Mouse (Mus musculus): Measurements from ENCODE around the gene Opcml. TPM values are rescaled to one million over a fixed set of nuclear protein-coding genes. Genes with fewer than 3 reads are reported as not detected.

Opcml gene
- polyA plus RNA-seq, 1 experiment from 2014 or later: 3.8 TPM

- no peaks in the 10 kb centered on the region for H3K36me3 ChIP-seq
- no peak overlapping the region for H3K27ac ChIP-seq
- H3K4me2 ChIP-seq (replicated peaks): no peak overlapping the region
- WGBS: 62% methylated on average over 4 of the region's 4 CpGs
- no peaks in the 10 kb centered on the region for H3K27me3 ChIP-seq
- 0 out of 2 replicates have a peak, but pooled peaks cover 2% of the 10 kb centered on the region for H3K4me1 ChIP-seq
- no peak for ATAC-seq (ENCODE audit: insufficient number of reproducible peaks, insufficient read depth, low FRiP score, low TSS enrichment)
- H3K4me3 ChIP-seq: no peak overlapping the region
- H3K9ac ChIP-seq: no peak overlapping the region; the same call in 1 of the 2 replicates
- H3K9me3 ChIP-seq: no peaks in the 10 kb centered on the region
Measured at GRCm38 (mm10) chr9:28783834-28784233, 993.3 kb downstream of the Opcml start.

- H3K4me3 ChIP-seq: no peak overlapping the region
- H3K36me3 ChIP-seq: no peaks in the 10 kb centered on the region
- H3K9me3 ChIP-seq: no peaks in the 10 kb centered on the region
- no peaks in the 10 kb centered on the region for H3K4me1 ChIP-seq
- no peak overlapping the region for H3K4me2 ChIP-seq (replicated peaks)
- no peak overlapping the region for H3K27ac ChIP-seq
- no peaks in the 10 kb centered on the region for H3K27me3 ChIP-seq
- no peak overlapping the region for H3K9ac ChIP-seq
- WGBS: 78% methylated on average over 1 of the region's 1 CpGs
- no peak for ATAC-seq (ENCODE audit: insufficient number of reproducible peaks, insufficient read depth, low FRiP score, low TSS enrichment)
Measured at GRCm38 (mm10) chr9:28789439-28789838, 998.9 kb downstream of the Opcml start.

- H3K27me3 ChIP-seq: no peaks in the 10 kb centered on the region
- no peak for ATAC-seq (ENCODE audit: insufficient number of reproducible peaks, insufficient read depth, low FRiP score, low TSS enrichment)
- 6% methylated on average over 2 of the region's 2 CpGs for WGBS
Measured at GRCm38 (mm10) chr9:28800100-28800499, 1009.5 kb downstream of the Opcml start.

DNA sequence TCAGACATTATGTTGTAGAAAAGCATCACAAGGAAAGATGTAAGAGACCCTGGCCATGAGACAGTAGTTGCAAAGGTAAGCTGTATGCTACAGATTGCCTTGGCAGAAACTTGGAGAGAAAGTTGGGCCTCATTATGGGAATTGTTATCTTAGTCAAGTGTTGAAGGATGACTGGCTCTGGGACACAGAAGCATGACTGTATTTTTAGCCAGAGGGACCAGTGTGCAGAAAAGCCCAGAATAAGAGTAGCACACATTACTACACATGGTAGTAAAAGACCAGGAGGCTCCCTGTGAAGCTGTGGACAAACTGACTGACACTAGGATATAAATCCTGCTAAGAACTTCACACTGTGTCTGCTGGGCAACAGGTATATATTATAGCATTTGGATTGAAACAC is 1016.1 kb downstream of the Opcml start:
- Histone ChIP-seq H3K9ac (no peak overlapping the region), H3K4me2 (replicated peaks) (no peak overlapping the region), H3K4me3 (no peak overlapping the region), H3K27me3 (no peaks in the 10 kb centered on the region), H3K9me3 (no peaks in the 10 kb centered on the region), H3K36me3 (no peaks in the 10 kb centered on the region), H3K4me1 (no peaks in the 10 kb centered on the region), H3K27ac (no peak overlapping the region)
- ATAC-seq (ENCODE audit: insufficient number of reproducible peaks, insufficient read depth, low FRiP score, low TSS enrichment): no peak

More at GRCm38 (mm10) chr9:28800100-28800499, 1009.5 kb downstream of the Opcml start:
- no peak overlapping the region for H3K4me2 ChIP-seq (replicated peaks)
- H3K36me3 ChIP-seq: no peaks in the 10 kb centered on the region
- no peaks in the 10 kb centered on the region for H3K9me3 ChIP-seq
- no peak overlapping the region for H3K4me3 ChIP-seq
- no peak overlapping the region for H3K9ac ChIP-seq
- no peak overlapping the region for H3K27ac ChIP-seq
- 0 out of 2 replicates have a peak, but pooled peaks cover 4% of the 10 kb centered on the region for H3K4me1 ChIP-seq

GRCm38 (mm10) chr9:28822060-28822459 is 1031.5 kb downstream of the Opcml start:
- no peak overlapping the region for H3K9ac ChIP-seq
- H3K27ac ChIP-seq: no peak overlapping the region
- no peak for ATAC-seq (ENCODE audit: insufficient number of reproducible peaks, insufficient read depth, low FRiP score, low TSS enrichment)
- no peak overlapping the region for H3K4me2 ChIP-seq (replicated peaks)
- no peaks in the 10 kb centered on the region for H3K27me3 ChIP-seq
- no peak overlapping the region for H3K4me3 ChIP-seq
- 88% methylated on average over 3 of the region's 3 CpGs for WGBS
- H3K4me1 ChIP-seq: no peaks in the 10 kb centered on the region
- no peaks in the 10 kb centered on the region for H3K36me3 ChIP-seq
- H3K9me3 ChIP-seq: no peaks in the 10 kb centered on the region

DNA sequence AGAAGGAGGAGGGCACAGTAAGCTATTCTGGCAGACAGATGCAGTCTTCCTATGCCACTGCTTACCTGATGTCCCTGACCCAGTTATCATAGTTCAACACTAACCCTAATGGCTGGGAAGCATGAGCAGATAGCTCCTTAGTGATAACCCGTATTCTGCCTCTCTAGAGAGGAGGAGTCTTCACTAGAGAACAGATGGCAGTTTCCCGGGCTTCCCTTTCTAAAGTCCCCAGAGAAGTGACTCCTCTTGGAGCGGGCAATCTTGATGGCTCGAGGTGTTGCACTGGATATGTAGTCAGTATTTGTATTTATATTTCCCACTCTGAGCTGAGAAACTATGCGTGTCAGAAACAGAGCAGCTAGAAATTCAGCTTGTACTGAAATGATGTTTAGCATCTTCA is 1031.9 kb downstream of the Opcml start:
- H3K4me3 ChIP-seq: no peak overlapping the region
- WGBS: 81% methylated on average over 5 of the region's 5 CpGs
- H3K36me3 ChIP-seq: no peaks in the 10 kb centered on the region
- no peaks in the 10 kb centered on the region for H3K4me1 ChIP-seq
- no peaks in the 10 kb centered on the region for H3K9me3 ChIP-seq
- ATAC-seq (ENCODE audit: insufficient number of reproducible peaks, insufficient read depth, low FRiP score, low TSS enrichment): no peak
- no peak overlapping the region for H3K27ac ChIP-seq
- no peak overlapping the region for H3K9ac ChIP-seq
- no peak overlapping the region for H3K4me2 ChIP-seq (replicated peaks)
- H3K27me3 ChIP-seq: no peaks in the 10 kb centered on the region

DNA sequence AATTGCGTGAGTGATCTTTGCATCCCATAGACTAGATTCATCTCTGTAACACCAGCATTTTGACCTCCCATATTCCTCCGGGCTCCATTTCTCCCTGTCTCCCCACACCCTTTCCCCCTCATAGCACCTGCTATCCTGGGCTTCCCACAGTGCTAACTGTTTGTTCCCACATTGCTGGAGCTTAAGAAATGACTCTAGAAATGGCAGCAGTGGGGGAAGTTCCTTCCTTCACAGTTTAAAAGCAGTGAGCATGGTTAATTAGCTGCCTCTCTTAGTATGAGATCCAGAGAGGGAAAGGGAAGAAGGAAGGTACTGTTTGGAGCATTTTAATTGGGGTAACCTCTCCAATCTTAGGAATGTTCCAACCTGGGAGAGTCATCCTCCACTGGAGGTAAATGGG is 1035.2 kb downstream of the Opcml start:
- Histone ChIP-seq H3K9me3 (no peaks in the 10 kb centered on the region), H3K4me1 (no peaks in the 10 kb centered on the region), H3K9ac (no peak overlapping the region), H3K27me3 (no peaks in the 10 kb centered on the region), H3K27ac (no peak overlapping the region), H3K4me2 (replicated peaks) (no peak overlapping the region), H3K4me3 (no peak overlapping the region), H3K36me3 (no peaks in the 10 kb centered on the region)
- no peak for ATAC-seq (ENCODE audit: insufficient number of reproducible peaks, insufficient read depth, low FRiP score, low TSS enrichment)
- 90% methylated on average over 2 of the region's 2 CpGs for WGBS

- H3K36me3 ChIP-seq: no peaks in the 10 kb centered on the region
- no peaks in the 10 kb centered on the region for H3K27me3 ChIP-seq
- no peaks in the 10 kb centered on the region for H3K4me1 ChIP-seq
- no peak overlapping the region for H3K4me2 ChIP-seq (replicated peaks)
- no peak for ATAC-seq (ENCODE audit: insufficient number of reproducible peaks, insufficient read depth, low FRiP score, low TSS enrichment)
- no peak overlapping the region for H3K4me3 ChIP-seq
- H3K27ac ChIP-seq: no peak overlapping the region
- no peaks in the 10 kb centered on the region for H3K9me3 ChIP-seq
- no peak overlapping the region for H3K9ac ChIP-seq
- 14% methylated on average over 2 of the region's 2 CpGs for WGBS
Measured at GRCm38 (mm10) chr9:28845961-28846570, 1055.5 kb downstream of the Opcml start.

- WGBS: 78% methylated on average over 7 of the region's 7 CpGs
- Histone ChIP-seq H3K9me3 (no peaks in the 10 kb centered on the region), H3K9ac (no peak overlapping the region), H3K4me1 (no peaks in the 10 kb centered on the region), H3K36me3 (no peaks in the 10 kb centered on the region), H3K4me3 (no peak overlapping the region), H3K4me2 (replicated peaks) (no peak overlapping the region), H3K27me3 (no peaks in the 10 kb centered on the region), H3K27ac (no peak overlapping the region)
- no peak for ATAC-seq (ENCODE audit: insufficient number of reproducible peaks, insufficient read depth, low FRiP score, low TSS enrichment)
Measured at GRCm38 (mm10) chr9:28855826-28856225, 1065.3 kb downstream of the Opcml start.

- Histone ChIP-seq H3K9ac (no peak overlapping the region), H3K36me3 (no peaks in the 10 kb centered on the region), H3K27ac (no peak overlapping the region), H3K4me1 (no peaks in the 10 kb centered on the region), H3K27me3 (no peaks in the 10 kb centered on the region), H3K9me3 (no peaks in the 10 kb centered on the region), H3K4me3 (no peak overlapping the region), H3K4me2 (replicated peaks) (no peak overlapping the region)
- 79% methylated on average over 4 of the region's 4 CpGs for WGBS
- ATAC-seq (ENCODE audit: insufficient number of reproducible peaks, insufficient read depth, low FRiP score, low TSS enrichment): no peak
Measured at GRCm38 (mm10) chr9:28861983-28862382, 1071.4 kb downstream of the Opcml start.

DNA sequence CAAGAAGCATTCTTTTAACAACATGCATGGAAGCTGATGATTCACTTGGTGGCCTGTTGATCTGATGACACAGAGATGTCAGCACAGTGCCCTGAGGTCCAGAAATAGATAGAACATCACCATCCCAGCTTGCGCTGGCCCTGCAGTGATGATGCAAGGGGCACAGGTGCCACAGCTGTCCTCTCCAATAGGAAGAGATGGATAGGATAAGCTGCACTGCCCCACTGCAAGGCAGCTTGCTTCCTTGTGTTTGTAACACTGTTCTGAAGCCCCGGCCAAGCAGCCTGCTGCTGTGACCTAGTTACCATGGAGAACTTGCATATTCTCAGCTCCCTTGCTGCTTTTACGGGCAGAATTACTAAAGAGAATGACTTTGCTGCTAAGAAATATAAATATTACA is 1076.7 kb downstream of the Opcml start:
- no peak overlapping the region for H3K4me3 ChIP-seq
- H3K36me3 ChIP-seq: no peaks in the 10 kb centered on the region
- no peak overlapping the region for H3K4me2 ChIP-seq (replicated peaks)
- H3K27ac ChIP-seq: no peak overlapping the region
- H3K9ac ChIP-seq: no peak overlapping the region
- no peak for ATAC-seq (ENCODE audit: insufficient number of reproducible peaks, insufficient read depth, low FRiP score, low TSS enrichment)
- H3K27me3 ChIP-seq: no peaks in the 10 kb centered on the region
- H3K9me3 ChIP-seq: no peaks in the 10 kb centered on the region
- 86% methylated on average over 3 of the region's 3 CpGs for WGBS
- H3K4me1 ChIP-seq: no peaks in the 10 kb centered on the region

DNA sequence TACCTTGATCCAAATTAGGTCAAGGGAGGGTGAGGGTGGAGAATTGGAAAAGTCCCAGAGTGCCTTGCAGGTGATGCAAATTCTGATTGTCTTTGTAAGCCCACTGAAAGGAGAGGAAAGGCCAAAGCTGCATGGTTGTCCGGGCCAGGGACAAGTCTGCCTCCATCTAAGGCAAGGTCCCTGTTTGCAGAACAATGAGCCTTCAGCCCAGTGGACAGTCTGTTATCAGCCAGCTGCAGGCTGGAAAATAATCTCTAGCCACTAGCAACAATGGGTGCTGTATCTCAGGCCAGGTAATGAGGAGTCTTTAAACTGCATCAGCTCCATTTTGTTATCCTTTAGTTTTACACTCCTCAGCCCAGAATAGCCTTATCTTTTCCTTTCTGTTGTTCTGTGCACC is 1079.9 kb downstream of the Opcml start:
- no peak for ATAC-seq (ENCODE audit: insufficient number of reproducible peaks, insufficient read depth, low FRiP score, low TSS enrichment)
- H3K4me2 ChIP-seq (replicated peaks): no peak overlapping the region
- no peaks in the 10 kb centered on the region for H3K9me3 ChIP-seq
- H3K36me3 ChIP-seq: no peaks in the 10 kb centered on the region
- H3K27ac ChIP-seq: no peak overlapping the region
- no peaks in the 10 kb centered on the region for H3K4me1 ChIP-seq
- H3K4me3 ChIP-seq: no peak overlapping the region
- WGBS: 74% methylated on average over 1 of the region's 1 CpGs
- H3K9ac ChIP-seq: no peak overlapping the region
- H3K27me3 ChIP-seq: no peaks in the 10 kb centered on the region

GRCm38 (mm10) chr9:28882566-28882965 is 1092.0 kb downstream of the Opcml start:
- 78% methylated on average over 1 of the region's 1 CpGs for WGBS
- no peak for ATAC-seq (ENCODE audit: insufficient number of reproducible peaks, insufficient read depth, low FRiP score, low TSS enrichment)
- H3K4me1 ChIP-seq: no peaks in the 10 kb centered on the region
- no peaks in the 10 kb centered on the region for H3K9me3 ChIP-seq
- H3K27me3 ChIP-seq: no peaks in the 10 kb centered on the region
- H3K4me3 ChIP-seq: no peak overlapping the region
- H3K9ac ChIP-seq: no peak overlapping the region
- H3K27ac ChIP-seq: no peak overlapping the region
- no peaks in the 10 kb centered on the region for H3K36me3 ChIP-seq
- H3K4me2 ChIP-seq (replicated peaks): no peak overlapping the region

All from embryonic facial prominence, embryonic 12.5 days (tissue).